22 mouse cellular contexts compared by ENCODE assay signal in genomic region chr2:120095171-120095570, GRCm38 (mm10). TPM values are rescaled to one million over a fixed set of nuclear protein-coding genes. Genes with fewer than 3 reads are reported as not detected.
DNase-seq lines count a peak whose midpoint lies in the region; ATAC-seq and TF ChIP-seq lines count a peak whose summit lies in the region.
"Had no signal": no experiment of that assay in that cellular context is flagged by ENCODE, and none has a peak within 500 bp of the region (broad histone marks: within the 10 kb centered on the region; RNA-seq: fewer than 3 reads in every experiment).

No protein-coding gene starts in this region.

- no peaks in the 10 kb centered on the region for H3K79me2 ChIP-seq in heart, adult 2 months (replicated peaks; ENCODE audit: control insufficient read depth, insufficient read depth, low read length)
- peaks cover 70% of the 10 kb centered on the region for H3K79me2 ChIP-seq in macrophage (ENCODE audit: inconsistent target)

- no peaks in the 10 kb centered on the region for H3K27me3 ChIP-seq in heart, adult 2 months (ENCODE audit: control insufficient read depth, insufficient read depth, low read length)
- H3K27me3 ChIP-seq: CH12.LX; embryonic facial prominence, embryonic 12.5 days; forebrain, embryonic 13.5 days; forebrain, embryonic 15.5 days had no signal

- no peaks in the 10 kb centered on the region for H3K9me3 ChIP-seq in ES-E14 (ENCODE audit: control insufficient read depth, insufficient read depth, low read depth, low read length)
- H3K9me3 ChIP-seq: embryonic facial prominence, embryonic 10.5 days; embryonic facial prominence, embryonic 12.5 days; forebrain, embryonic 13.5 days; forebrain, embryonic 15.5 days had no signal

- TF ChIP-seq EP300 in heart, adult 2 months (IDR thresholded peaks at IDR 0.05; ENCODE audit: insufficient read depth, low read depth, low read length): no peak

- DNase-seq in gastrocnemius, adult 2 months: no peak
- no peak for DNase-seq in gastrocnemius, postnatal 4 days (ENCODE audit: low spot score in 2 of 2)
- DNase-seq in heart, adult 2 months: no peak
- no peak for DNase-seq in heart, postnatal 4 days
- DNase-seq in ES-E14 (ENCODE audit: low read depth, low spot score): no peak
- DNase-seq: adrenal gland, adult 2 months; adrenal gland, postnatal 10 days; adrenal gland, postnatal 25 days; B cell, adult 2 months; cerebellum, adult 11-12 months; cerebellum, adult 2 months; cerebellum, adult 9-10 months; cerebellum, postnatal 10 days; cerebellum, postnatal 25 days had no signal

- H3K27ac ChIP-seq in gastrocnemius, adult 2 months: 0 out of 2 replicates have a peak overlapping the region, but pooled peaks have one; percentile 13
- H3K27ac ChIP-seq in heart, adult 2 months: peak overlapping the region; percentile 26; the same call in 1 of the 2 replicates
- H3K27ac ChIP-seq in ES-E14 (ENCODE audit: insufficient read depth, low read depth, low read length, poor library complexity, severe bottlenecking): peak overlapping the region; percentile 44; the same call in 1 of the 2 replicates
- peak overlapping the region; percentile 85 for H3K27ac ChIP-seq in macrophage
- H3K27ac ChIP-seq: embryonic facial prominence, embryonic 10.5 days; embryonic facial prominence, embryonic 12.5 days; forebrain, embryonic 13.5 days; forebrain, embryonic 15.5 days had no signal

- ATAC-seq in frontal cortex, adult (ENCODE audit: low TSS enrichment): no peak
- ATAC-seq: CD4-positive, CD25-positive, alpha-beta regulatory T cell, adult 4 months; forebrain, embryonic 13.5 days; forebrain, embryonic 15.5 days had no signal

- no peak for TF ChIP-seq POLR2A in heart, adult 2 months (IDR thresholded peaks at IDR 0.05; ENCODE audit: insufficient read depth, low read depth, low read length)

- in situ Hi-C loops in ES-E14 (cut with MboI; ENCODE audit: low sequenced_read_pairs in 2 of 2, unreplicated experiment in 2 of 2): no loop called here

- TF ChIP-seq CTCF in gastrocnemius, adult 2 months (IDR thresholded peaks at IDR 0.05): no peak
- no peak for TF ChIP-seq CTCF in heart, adult 2 months (IDR thresholded peaks at IDR 0.05)

- H3K36me3 ChIP-seq in heart, adult 2 months (ENCODE audit: control insufficient read depth, insufficient read depth, low read length): peaks cover 31% of the 10 kb centered on the region
- H3K36me3 ChIP-seq in ES-E14 (ENCODE audit: control insufficient read depth, insufficient read depth, low read length, poor library complexity, severe bottlenecking) (peaks cover 10% of the 10 kb centered on the region), macrophage (ENCODE audit: inconsistent target) (peaks cover 73% of the 10 kb centered on the region)
- H3K36me3 ChIP-seq: embryonic facial prominence, embryonic 12.5 days; forebrain, embryonic 15.5 days had no signal

- H3K4me3 ChIP-seq in gastrocnemius, adult 2 months: no peak overlapping the region
- no peak overlapping the region for H3K4me3 ChIP-seq in heart, adult 2 months
- H3K4me3 ChIP-seq in ES-E14 (ENCODE audit: insufficient read depth in 1 of 2, low read depth in 1 of 2, low read length in 2 of 2, poor library complexity in 1 of 2, severe bottlenecking in 1 of 2) (no peak overlapping the region; a peak in 1 of 4 replicates), macrophage (ENCODE audit: inconsistent target) (no peak overlapping the region)
- H3K4me3 ChIP-seq: embryonic facial prominence, embryonic 10.5 days; embryonic facial prominence, embryonic 12.5 days; forebrain, embryonic 13.5 days; forebrain, embryonic 15.5 days had no signal

- intact Hi-C loops in gastrocnemius, adult 2 months (cut with DNase I): no loop called here
- intact Hi-C loops in heart, adult 2 months (cut with DNase I): no loop called here

- peaks cover 28% of the 10 kb centered on the region for H3K4me1 ChIP-seq in heart, adult 2 months (ENCODE audit: control insufficient read depth, insufficient read depth, low read length)
- H3K4me1 ChIP-seq in ES-E14 (ENCODE audit: control insufficient read depth in 2 of 2, insufficient read depth in 2 of 2, low read length in 2 of 2, poor library complexity in 1 of 2): peaks cover 2 to 4% of the 10 kb centered on the region in 2 experiments; a peak in 1 of 4 replicates
- H3K4me1 ChIP-seq: forebrain, embryonic 13.5 days; forebrain, embryonic 15.5 days had no signal

- no peak overlapping the region for H3K9ac ChIP-seq in heart, adult 2 months (ENCODE audit: low read depth, low read length)
- H3K9ac ChIP-seq in ES-E14 (ENCODE audit: insufficient read depth, low read depth, low read length, poor library complexity, severe bottlenecking): no peak overlapping the region
- H3K9ac ChIP-seq: embryonic facial prominence, embryonic 12.5 days; forebrain, embryonic 13.5 days; forebrain, embryonic 15.5 days had no signal

- 93% methylated on average over 4 of the region's 4 CpGs for WGBS in heart, adult 2 months
- WGBS in macrophage (ENCODE audit: missing documents): 95% methylated on average over 3 of the region's 4 CpGs

TF ChIP-seq in ES-E14, 5 proteins besides CTCF, POLR2A, EP300 and RAD21:
- no peak for TF ChIP-seq MAFK (IDR thresholded peaks at IDR 0.05; ENCODE audit: insufficient read depth, low read depth, low read length)
- no peak for TF ChIP-seq ZNF384 (IDR thresholded peaks at IDR 0.05; ENCODE audit: low read depth, low read length)
- TF ChIP-seq HCFC1 (IDR thresholded peaks at IDR 0.05; ENCODE audit: borderline replicate concordance, insufficient read depth, low read length): no peak
- TF ChIP-seq ZC3H11A (IDR thresholded peaks at IDR 0.05; ENCODE audit: borderline replicate concordance, low read depth, low read length): no peak
- no peak for TF ChIP-seq CHD2 (IDR thresholded peaks at IDR 0.05; ENCODE audit: low read depth, low read length)

RNA-seq across cellular contexts. Expression of gene Ehd4, which starts 59.2 kb away (rescaled TPM):
- total RNA-seq in gastrocnemius, adult 2 months (2021): 10 to 100 TPM; 19.5 to 31.7 TPM
- 100 to 1,000 TPM; 166 to 179 TPM for total RNA-seq in gastrocnemius, postnatal 4 days (2021)
- total RNA-seq in heart, adult 2 months (2021): 100 to 1,000 TPM; 330 to 373 TPM
- polyA plus RNA-seq in heart, adult 2 months (2012; rRNA removed): 213 and 279 TPM in 2 replicates
- 100 to 1,000 TPM; 461 to 503 TPM for total RNA-seq in heart, postnatal 4 days (2021)
- 10.7 and 19.4 TPM in 2 replicates for total RNA-seq in ES-E14 (2012; rRNA removed)
- 100 to 1,000 TPM in 13 of 26 experiments, 10 to 100 TPM in 13; 30.2 to 195 (median 102) TPM for total RNA-seq in macrophage (2018; cell fraction: chromatin; rRNA removed)
- 100 to 1,000 TPM; 274 to 430 (median 371) TPM for total RNA-seq in macrophage (2018; cell fraction: cytosol; rRNA removed)
- total RNA-seq in macrophage (2018; cell fraction: nucleus; rRNA removed): 100 to 1,000 TPM in 25 of 26 experiments, 10 to 100 TPM in 1; 98.0 to 295 (median 201) TPM
- 253 to 336 TPM (median 297 TPM) in 3 replicates for polyA plus RNA-seq in macrophage (2018)

Comparison
In these comparisons a context has a peak if more than half of its experiments do, and no peak if none do; other contexts are left out.
1. H3K27ac ChIP-seq: peak in every context shown above with its lines; median percentile 85 in macrophage; 44 in ES-E14; 26 in heart, adult 2 months; 13 in gastrocnemius, adult 2 months.